Mouse (Mus musculus) cerebellum, postnatal 25 days (tissue): ENCODE data around the gene Pla2g16.
A peak's percentile ranks its signal among the peaks of the same experiment; 100 is the strongest.

ENCODE experiments used
- DNase-seq, 2 experiments: peaks; one replicate each; pipeline ENCODE4 v3.0.0; 2021; ENCODE audit warnings: mixed read lengths in 2 of 2

Gene Pla2g16

DNA sequence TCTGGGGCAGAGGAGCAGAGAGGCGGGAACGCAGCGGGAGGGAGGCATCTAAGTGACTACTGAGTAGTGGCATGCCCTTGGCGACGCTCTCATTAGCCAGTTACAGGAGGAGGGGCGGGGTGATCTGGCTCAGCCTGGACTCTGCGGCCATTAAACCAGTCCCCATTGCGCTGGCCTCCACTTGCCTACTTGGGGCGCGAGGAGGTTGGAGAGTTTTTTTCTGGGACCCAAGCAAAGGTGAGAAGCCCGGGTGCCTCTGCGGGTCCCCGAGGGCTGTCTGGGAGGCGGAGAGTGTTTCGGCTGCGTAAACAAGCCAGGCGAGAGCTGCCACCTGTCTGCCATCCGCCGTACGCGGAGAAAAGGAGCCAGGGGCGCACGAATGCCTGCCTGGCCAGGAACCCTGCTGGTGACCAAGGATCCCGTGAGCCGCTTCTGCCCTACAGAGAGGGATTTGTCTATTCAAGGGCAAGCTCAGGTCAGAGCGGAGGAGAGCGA, at the start of gene Pla2g16:
Pla2g16 (plus strand) TSS at position 132 of the 495 bp plus-strand sequence.
- peak; percentile 13 to 51 for DNase-seq

DNA sequence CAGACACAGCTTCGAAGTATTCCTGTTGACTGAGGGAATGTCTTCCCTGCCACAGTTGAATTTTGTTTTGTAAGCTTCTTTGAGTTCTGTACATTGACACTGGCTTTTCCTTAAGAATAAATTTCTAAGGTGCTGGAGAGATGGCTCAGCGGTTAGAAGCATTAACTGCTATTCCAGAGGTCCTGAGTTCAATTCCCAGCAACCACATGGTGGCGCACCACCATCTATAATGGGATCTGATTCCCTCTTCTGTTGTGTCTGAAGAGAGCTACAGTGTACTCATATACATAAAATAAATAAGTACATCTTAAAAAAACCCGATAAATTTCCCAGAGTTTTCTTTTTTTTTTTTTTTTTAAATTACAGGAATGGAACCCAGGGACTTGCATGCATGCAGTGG, 49.2 kb upstream of the Pla2g16 start:
- peak in 1 of 2 experiments; percentile 27 for DNase-seq

DNA sequence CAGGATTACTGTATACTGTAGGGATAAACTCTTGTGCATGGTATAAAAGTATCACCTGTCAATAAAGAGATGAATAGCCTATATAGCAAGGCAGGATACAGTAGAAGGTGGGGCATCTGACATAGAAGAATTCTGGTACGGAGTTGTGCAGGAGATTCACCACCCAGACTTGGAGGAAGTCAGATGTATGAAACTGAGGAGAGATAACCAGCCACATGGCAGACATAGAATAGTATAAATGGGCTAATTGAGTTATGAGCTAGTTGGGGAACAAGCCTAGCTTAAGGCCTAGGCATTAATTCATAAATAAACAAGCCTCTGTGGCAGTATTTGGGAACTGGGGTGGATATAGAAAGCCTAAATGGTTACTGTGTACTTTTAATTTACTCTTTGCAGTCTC, 40.8 kb upstream of the Pla2g16 start:
- no peak for DNase-seq

DNA sequence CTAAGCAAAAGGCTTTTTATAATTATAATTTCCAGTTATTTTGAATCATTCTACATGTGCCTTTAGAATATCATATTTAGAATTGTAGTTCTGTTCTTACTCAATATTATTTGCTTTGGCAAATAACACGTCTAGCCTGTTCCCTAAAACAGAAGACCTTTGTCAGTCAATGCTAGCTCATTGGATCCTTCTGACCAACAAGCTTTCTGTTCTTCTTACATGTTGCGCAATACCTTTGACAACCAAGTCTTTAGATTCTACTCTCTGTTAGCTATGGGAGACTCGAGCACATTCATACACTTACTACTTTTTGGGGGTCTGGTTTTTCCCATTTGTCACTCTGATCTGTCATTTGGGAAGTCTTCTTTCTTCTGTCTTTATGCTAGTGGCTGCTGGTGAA, 35.6 kb upstream of the Pla2g16 start:
- no peak for DNase-seq

DNA sequence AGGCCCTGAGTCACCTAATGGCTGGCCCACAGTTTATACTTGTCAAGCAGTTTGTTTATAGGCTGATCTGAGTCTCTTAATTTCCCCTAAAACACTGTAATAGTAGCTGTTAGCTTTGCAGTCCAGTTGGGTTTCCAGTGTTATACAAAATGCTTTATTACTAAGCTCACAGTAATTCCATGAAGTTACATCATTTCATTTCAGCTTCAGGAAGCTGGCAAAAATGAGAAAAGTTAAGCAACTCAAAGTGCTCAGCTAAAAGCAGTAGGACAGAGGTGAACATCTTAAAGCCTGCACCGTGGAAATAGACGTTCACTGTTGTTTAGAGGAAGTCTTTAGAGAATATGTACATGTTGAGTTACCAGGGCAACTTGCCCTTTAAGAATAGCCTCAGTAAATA, 34.4 kb upstream of the Pla2g16 start:
- DNase-seq, result no peak

DNA sequence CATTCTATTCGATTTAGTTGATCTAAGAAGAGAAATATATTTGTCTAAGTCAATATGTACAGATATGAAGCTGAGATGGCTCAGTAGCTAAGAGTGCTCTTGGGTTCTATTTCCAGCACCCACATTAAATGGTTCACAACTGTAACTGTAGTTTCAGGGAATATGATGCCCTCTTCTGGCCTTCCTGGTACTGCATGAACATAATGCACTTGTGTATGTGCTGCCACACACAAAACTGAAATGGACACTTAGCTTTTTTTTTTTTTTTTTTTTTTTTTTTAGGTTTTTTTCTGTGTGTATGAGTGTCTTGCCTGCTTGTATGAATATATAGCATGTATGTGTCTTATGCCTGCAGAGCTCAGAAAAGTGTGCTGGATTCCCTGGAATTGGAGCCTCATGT, 34.0 kb upstream of the Pla2g16 start:
- DNase-seq, result peak in 1 of 2 experiments; percentile 26

DNA sequence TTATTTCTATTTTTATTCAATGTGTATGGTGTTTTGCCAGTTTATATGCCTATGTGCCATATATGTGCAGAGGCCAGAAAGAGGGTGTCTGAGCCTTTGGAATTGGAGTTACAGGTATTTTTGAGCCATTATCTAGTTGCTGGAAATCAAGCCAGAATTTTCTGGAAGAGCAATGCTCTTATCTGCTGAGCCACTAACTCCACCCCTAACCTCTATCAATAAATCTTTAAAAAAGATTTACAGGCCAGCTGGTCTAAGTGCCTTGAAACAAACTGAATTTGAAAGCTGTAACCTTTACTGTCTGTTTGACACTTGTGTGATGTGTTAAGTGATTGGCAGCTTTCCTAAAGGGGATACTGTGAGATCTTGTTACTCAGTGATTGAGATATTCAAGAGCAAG, 33.5 kb upstream of the Pla2g16 start:
- no peak for DNase-seq

DNA sequence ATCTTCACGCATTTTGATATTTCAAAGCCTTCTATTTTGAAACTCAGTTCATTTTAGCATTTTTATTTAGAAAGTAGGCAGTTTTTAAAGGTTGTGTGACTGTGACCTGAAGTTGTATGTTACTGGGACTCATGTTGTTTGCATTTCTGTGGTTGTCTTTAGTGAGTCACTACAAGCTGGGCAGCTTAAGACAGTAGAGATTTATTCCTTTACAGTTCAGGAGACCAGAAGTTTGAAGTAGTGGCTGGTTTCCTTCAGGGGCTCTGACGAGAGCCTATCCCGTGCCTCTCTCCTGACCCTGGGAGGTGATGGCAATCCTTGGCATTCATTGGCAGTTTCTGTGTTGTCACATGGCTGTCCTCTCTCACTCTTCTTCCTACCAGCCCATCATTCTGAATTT, 32.4 kb upstream of the Pla2g16 start:
- no peak for DNase-seq

DNA sequence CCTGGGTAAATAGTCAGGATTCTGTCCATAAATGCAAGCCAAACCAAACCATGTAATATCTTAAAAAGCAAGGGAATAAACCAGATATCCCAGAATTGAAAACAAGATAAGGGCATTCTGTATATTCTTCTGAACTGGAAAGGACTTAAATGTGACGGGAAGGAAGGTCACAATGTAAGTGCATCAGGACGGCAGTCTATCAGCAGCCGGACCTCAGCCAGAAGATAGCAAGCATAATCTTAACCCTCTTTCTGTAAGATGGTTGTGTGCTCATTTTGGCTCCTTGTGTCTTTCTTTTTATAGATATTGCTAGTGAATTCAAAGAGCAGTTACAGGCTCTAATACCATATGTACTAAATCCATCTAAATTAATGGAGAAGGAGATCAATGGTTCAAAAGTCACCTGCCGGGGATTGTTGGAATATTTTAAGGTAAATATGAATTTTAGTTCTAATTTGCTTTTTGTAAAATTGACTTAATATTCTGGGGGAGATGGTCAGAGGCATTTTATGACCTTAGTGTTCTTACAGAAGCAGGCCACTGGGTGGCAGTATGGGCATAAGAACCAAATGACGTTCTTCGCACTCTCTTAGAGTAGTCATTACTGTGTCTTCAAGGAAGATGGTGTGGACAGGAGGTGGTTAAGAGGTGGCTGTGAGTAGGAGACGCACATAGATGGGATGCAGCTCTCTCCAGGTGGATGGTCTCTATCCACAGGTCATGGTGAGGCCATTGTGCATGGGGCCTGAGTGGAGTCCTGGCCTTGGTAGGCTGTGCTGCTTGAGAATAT, 28.4 kb upstream of the Pla2g16 start:
- DNase-seq, result peak; percentile 51 to 75

DNA sequence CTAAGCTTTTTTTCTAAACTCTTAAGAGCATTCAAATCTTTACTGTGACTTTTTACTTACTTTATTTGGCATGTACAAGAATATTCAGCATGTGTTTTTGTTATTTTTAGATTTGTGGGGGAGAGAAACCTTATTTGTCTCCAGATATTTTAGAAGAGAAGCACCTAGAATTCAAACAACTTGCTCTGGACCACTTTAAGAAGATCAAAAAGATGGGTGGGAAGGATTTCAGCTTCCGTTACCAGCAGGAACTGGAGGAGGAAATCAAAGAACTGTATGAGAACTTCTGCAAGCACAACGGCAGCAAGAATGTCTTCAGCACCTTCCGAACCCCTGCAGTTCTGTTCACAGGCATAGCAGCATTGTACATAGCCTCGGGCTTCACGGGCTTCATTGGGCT, 25.4 kb upstream of the Pla2g16 start:
- DNase-seq, result no peak

DNA sequence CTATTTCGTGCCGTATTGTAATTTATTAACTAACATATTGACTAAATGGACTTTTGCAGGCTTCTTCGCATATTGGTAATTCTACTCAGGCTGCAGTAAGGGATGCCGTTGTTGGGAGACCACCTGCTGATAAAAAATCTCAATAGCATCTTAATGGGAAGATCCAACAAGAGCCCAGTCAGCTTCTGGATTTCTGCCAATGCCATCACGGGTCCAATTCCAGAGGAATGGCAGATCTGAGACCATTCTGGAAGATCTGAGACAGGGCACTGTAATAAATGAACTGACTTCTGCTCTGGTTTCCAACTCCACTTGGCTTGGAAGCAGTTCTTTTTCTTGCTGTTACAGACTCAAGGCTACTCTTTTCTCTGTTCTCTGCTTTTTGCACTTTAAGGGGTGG, 23.4 kb upstream of the Pla2g16 start:
- peak; percentile 13 to 45 for DNase-seq

DNA sequence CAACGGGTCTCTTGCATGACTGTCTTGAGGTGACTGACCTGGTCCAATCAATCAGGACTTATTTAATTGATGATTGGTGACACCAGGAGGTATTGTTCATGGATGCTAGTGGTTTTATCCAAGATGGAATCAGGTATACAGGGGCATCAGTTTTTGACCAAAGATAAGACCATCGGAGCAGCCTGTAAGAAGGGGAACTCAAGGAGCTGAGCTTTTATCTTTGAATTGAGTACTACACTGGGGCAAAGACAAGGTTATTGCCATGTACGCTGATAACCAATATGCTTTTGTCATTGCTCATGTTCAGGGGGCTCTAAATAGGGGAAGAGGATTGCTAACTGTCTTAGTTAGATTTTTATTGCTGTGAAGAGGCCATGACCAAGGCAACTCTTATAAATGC, 8.3 kb upstream of the Pla2g16 start:
- no peak for DNase-seq

DNA sequence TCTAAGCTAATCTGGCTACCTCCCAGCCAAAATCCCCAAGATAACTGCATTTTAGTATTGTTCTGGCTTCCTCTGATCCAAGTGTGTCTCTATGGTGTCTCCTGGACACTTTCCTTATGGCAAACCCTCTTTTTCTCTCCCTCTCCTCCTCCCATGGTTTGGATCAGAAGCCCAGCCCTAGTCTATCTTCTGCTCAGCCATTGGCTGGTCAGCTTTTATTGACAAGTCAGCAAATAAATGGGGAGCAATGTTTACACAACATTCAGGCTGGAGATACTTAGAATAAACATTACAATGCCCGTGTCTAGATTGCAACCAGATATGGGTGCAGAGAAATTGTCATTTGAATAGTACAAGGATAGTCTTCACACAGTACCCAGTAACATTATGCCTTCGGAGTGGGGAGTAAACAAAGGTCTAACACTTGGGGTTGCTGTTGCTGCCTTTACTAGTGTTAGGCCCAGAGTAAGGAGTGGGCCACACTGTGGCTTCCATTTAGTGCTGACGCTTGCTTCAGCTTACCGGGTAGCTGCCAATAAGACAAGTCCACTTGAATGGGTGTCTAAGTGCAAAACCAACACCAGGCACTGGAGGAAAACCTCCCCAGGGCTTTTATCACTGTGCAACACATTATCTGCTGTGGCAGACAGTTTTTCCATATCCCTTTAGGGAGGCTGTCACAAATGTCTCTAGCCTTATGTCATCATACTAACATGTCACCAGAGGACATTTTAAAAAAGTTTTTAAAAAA, 5.5 kb upstream of the Pla2g16 start:
- DNase-seq, result no peak

DNA sequence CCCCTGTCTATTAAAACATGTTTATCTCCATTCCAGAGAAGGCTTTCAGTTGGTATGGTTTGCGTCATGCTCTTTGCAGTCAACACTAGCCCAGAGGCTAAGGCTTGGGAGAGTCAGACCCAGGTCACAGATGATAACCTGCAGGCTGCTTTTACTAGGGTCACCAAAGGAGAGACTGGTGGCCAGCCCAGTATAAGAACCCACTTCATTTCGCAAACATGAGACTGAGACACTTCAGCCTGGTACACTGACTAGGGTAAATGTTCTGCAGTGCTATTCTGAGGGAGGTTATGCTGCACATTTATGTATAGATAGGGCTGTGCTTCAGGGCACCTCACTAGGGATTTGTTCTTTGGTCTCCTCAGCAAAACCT, 5.0 kb upstream of the Pla2g16 start:
- DNase-seq, result no peak

DNA sequence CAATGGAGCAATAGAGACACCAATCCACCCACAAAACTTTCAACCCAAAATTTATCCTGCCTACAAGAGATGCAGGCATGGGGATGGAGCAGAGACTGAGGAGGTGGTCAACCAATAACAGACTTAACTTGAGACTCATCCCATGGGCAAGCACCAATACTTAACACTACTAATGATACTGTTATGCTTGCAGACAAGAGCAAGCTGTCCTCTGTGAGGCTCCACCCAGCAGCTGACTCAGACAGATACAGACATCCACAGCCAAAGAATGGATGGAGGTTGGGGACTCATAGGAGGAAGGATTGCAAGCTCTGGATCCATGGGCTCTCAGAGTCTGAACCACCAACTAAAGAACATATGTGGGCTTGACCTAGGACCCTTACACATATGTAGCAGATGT, 3.8 kb upstream of the Pla2g16 start:
- DNase-seq, result no peak

DNA sequence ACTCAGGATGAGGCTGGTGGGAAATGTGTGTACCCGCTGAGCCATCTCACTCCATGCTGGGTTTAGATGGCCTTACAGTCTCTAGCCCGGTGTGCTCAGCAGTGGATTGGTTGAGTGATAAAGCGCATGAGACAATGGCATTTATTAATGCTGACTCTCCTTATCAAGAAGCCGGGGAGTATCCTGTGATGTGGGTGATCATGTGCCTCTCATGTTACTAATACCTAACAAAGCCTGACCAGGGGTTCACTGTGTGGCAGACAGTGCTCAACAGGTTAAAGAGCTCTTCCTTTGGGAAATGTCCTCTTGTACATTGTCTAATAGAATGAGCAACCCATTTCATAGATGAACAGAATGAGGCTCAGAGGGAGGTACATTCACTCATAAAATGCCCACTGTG, 2.4 kb upstream of the Pla2g16 start:
- DNase-seq, result no peak

DNA sequence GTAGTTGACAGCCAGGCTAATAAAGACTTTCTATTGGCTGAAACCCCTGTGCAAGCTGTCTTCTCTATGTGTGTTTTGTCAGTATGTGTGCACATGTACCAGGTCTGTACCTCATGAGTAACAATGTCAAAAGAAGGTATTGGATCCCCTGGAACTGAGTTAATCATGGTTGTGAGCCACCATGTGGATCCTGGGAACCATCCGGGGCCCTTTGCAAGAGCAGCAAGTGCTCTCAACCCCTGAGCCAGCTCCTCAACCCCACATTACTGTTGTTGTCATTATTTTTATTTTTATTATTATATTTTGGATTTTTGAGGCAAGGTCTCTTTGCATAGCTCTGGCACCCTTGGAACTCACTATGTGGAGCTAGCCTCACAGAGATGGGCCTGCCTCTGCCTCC, 618 bp upstream of the Pla2g16 start:
- DNase-seq, result no peak

DNA sequence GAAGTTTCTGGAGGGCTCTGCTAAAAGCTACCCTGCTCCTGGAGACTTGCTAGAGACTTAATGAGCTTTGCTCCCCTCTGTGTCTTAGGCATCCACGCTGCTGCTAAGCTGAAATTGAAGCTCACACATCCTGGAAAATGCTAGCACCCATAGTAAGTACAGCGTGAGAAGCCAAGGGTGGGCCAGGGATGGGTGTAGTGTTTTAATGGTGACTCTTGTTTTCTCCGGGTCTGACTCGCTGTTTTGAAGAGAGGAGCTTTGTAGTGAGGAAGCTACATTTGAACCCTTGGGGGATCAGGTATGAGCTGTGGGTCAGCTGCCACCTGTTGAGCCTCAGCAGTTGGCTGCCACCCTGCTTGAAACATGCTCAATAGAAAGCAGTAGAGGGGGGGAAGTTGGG, 585 bp downstream of the Pla2g16 start:
- DNase-seq, result no peak

DNA sequence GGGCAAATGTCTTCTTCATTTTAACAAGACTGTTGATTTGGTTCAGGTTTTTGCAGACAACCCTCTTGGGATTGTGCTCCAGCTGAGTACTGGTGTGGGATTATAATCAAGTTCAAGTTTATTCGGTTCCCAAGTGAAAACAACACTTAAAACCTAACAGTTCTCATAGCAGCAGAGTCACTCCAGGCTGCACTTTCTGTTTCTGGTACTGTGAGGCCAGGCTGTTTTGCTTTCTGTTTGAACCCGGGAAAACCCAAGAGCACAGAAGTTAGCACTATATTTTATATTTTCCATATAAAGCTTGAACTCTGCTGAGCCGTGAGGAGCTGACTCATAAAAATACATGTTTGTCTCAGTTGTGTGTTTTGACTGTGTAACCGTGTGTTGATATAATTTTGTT, 1.4 kb downstream of the Pla2g16 start:
- DNase-seq, result no peak

DNA sequence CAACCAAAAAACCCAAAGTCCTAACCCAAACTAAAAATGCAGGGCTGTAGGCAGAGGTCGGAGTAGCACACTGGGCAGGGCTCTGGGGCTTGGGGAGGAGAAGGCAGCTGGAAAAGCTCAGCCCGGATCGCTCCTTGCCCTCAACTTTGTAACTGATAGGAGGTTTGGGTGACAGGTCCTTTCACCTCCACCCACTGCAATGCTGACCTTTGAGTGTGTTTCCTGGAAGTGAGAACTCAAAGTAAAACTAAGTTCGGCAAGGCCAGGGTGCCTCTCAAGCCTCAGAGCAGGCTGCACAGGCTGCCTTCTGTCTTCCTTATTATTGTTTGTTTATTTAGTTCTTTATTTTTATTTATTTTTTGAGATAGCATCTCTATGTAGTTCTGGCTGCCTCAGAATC, 2.7 kb downstream of the Pla2g16 start:
- DNase-seq, result no peak

DNA sequence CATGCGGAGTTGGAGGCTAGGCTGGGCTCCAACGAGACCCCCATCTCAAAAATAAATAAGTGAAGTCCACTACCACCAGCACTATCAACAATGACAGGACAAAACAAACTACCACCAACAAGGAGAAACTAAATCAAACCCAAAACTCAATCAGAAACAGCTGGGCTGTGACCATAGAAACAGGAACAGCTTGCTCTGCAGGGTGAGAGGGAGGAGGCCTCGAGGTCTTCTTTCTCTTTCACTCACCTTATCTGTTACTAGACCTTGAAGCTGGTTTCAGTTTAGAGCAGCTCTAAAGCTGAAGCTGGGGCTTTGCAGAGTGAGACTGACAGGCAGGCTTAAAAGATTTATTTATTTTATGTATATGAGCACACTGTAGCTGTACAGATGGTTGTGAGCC, 4.2 kb downstream of the Pla2g16 start:
- no peak for DNase-seq

DNA sequence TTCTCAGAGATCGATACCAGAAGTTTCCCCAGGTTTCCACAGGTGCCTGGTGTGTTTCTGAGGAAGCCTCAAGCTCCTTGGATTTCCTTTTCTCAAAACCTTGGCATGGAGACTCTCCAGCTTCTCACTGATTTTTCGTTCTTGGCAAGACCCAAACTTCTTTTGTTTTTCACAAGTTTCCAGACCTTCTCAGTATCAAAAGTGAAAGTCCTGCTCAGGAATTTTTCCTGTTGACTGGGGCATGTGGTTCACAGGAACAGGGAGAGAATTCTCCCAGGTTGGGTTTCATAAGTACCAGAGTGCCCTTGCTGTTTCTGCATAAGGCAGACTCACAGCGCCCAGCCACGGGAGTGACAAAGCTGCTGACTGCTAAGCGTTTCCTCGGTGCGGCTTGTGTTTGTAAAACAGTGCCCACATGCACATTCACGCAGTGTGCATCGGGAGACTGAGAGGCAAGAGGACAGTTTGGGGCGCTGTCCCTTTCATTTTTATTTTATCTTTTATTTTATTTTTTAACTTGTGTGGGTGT, 5.4 kb downstream of the Pla2g16 start:
- DNase-seq, result no peak

DNA sequence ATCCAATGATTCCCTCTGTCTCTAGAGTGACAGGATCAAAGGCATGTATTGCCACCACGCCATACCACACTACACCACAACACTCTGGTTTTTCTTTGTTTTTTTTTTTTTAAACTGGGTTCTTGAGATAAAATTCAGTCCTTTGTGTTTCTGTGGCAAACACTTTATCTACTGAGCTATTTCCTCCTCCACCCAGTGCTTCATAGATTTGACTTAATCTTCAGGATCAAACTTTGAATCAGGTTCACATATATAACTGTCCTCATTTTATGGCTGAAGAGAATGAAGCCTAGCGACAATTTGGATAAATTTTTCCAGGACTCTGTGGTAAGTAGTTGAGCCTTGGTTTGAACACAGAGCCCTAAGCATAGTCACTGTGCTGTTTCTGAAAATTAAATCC, 6.4 kb downstream of the Pla2g16 start:
- DNase-seq, result no peak

DNA sequence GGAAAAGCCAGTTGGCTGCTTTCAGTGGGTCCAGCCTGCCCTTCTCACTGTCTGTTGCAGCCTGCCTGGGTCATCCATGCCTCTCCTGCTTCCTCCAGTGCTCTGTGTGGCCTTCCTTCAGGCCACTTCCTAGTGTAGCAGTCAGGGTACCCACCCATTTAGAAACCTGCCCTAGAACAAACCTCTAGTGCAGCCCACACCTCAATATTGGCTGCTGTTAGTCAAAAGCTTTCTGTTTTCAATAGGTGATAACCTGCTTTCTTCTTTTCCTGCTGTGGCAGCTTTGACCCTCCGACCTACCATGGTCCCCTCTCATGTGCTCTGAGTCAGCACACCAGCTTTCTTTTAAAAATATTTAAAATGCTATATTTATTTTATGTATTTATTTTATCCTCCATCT, 7.2 kb downstream of the Pla2g16 start:
- DNase-seq, result no peak
